Mouse (Mus musculus) cerebellum, adult 9-10 months (tissue): ENCODE data around the gene Igf1r.
"Not testable (repeated sequence)": the region's sequence is repeated elsewhere in the genome, so short reads cannot be mapped to it uniquely, and the experiment has no call there.

ENCODE experiments used
- DNase-seq: peaks from one replicate; pipeline ENCODE4 v3.0.0; 2022

The Igf1r gene

DNA sequence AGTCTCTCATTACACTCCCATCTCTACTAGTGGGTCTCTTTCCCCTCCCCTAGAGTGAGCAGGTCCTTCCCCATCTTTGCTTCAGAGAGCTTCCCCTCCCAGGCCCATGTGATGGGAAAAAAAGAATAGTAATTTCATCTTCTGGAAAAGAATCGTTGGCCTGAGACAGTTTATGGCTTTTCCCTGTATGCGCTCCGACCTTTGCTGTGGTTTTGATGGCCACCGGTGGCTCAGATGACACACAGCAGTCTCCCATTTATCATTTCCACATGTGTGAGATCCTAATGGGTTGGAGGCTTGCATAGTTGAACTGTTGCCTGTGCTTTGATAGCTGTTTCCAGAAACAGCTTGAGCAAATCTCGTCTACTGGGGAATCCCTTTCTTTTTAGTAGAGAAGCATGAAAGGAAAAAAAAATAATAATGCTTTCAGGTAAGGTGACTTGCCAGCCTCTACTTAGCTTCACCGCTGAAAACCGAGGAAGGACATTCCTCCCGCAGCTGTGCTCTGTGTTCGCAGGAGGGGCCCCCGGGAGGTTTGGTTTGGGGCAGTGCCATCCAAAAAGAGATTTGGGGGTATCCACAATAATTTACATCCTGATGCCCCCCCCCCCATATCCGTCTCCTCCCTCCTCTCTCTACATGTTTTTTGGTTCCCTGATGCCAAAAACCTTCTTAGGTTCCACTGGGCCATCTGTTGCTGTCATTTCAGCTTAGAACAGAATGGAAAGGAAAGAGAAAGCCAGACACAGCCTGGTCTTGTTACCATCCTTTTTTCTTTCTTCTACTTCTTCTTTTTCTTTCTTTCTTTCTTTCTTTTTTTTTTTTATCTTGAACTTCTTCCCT lies 324.6 kb downstream of the Igf1r start:
- DNase-seq, result no peak

DNA sequence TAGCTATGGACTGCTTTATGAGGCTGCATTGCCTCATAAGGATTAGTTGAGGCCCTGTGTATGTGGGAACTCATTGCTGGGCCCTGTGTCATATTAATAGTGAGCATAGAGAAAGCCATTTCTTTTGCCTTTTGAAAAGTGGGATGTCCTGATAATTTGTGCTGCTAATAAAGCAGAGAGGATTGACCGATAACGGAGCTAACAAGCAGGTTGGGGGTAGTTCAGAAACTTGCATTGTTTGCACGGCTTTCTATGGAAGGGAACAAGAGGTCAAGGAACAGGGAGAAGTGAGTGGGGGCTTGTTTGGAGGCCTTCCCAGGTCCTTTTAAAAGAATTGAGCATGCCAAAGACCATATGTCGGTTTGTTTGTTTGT lies 325.3 kb downstream of the Igf1r start:
- DNase-seq, result no peak

GRCm38 (mm10) chr7:68278385-68278784 lies 325.8 kb downstream of the Igf1r start:
- no peak for DNase-seq

GRCm38 (mm10) chr7:68278908-68279307 lies 326.3 kb downstream of the Igf1r start:
- DNase-seq, result no peak

- no peak for DNase-seq
Observed at GRCm38 (mm10) chr7:68279481-68279880, 326.9 kb downstream of the Igf1r start.

- DNase-seq, result no peak
Observed at GRCm38 (mm10) chr7:68280352-68280869, 327.8 kb downstream of the Igf1r start.

DNA sequence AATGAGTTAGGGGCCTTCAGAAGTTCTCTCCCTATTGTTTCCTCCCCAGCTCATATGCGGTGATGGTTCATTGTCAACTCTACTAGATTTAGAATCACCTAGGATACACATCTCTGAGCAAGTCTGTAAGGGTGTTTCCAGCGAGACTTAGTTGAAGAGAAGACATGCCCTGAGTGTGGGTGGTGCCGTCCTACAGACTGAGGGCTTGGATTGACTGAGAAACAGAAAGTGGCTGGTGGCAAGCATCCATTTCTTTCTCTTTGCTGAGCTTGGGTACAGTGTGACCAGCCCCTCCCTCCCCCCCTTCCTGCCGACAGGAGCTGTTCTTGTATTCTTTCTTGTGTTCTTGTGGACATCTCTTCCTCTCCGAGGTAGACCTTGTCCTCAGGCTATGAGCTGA lies 328.7 kb downstream of the Igf1r start:
- no peak for DNase-seq

- no peak for DNase-seq
Observed at GRCm38 (mm10) chr7:68282304-68283132, 329.9 kb downstream of the Igf1r start.

- DNase-seq, result not testable (repeated sequence)
Observed at GRCm38 (mm10) chr7:68283133-68283520, 330.5 kb downstream of the Igf1r start.
